Mouse (Mus musculus) megakaryocyte, embryonic 14.5 days (primary cell): Measurements from ENCODE around the gene Srbd1. TPM values are rescaled to one million over a fixed set of nuclear protein-coding genes. Genes with fewer than 3 reads are reported as not detected.

ENCODE experiments used
- H3K27me3 ChIP-seq: replicated peaks from 2 replicates; pipeline ENCODE3; 2012; ENCODE audit warnings: inconsistent platforms
- H3K36me3 ChIP-seq: replicated peaks from 2 replicates; pipeline ENCODE3; 2012; ENCODE audit warnings: low read length, inconsistent platforms, mixed read lengths
- H3K4me1 ChIP-seq: 2 replicates; pipeline ENCODE4 v1.6.1; 2012; ENCODE audit warnings: inconsistent platforms
- H3K4me3 ChIP-seq: replicated peaks from 2 replicates; pipeline ENCODE3; 2012; ENCODE audit warnings: moderate library complexity, mild to moderate bottlenecking, inconsistent platforms
- H3K9me3 ChIP-seq: 2 replicates; pipeline ENCODE4 v1.6.1; 2012; ENCODE audit warnings: inconsistent platforms
- FLI1 ChIP-seq: IDR thresholded peaks from 2 replicates; pipeline ENCODE4 v1.6.1; 2012; ENCODE audit warnings: low read length, inconsistent platforms, mixed read lengths
- GATA1 ChIP-seq: IDR thresholded peaks from 3 replicates; pipeline ENCODE4 v1.6.1; 2012; ENCODE audit warnings: mixed read lengths, low read length, inconsistent platforms, borderline replicate concordance
- polyA plus RNA-seq: library from polyadenylated mRNA; stranded (reverse); fragments of >175 nt; gene quantifications from 2 replicates; pipeline ENCODE4 v1.2.3, GENCODE M21; 2012; ENCODE audit warnings: low replicate concordance; ENCODE audit not compliant: insufficient read depth

Gene Srbd1
- polyA plus RNA-seq, 1 experiment, result 6.6 TPM

GRCm38 (mm10) chr17:86089893-86090588, 54.9 kb downstream of the Srbd1 start:
- peaks cover 11% of the 10 kb centered on the region for H3K4me1 ChIP-seq
- TF ChIP-seq GATA1 (no peak), FLI1 (no peak)
- no peak overlapping the region for H3K4me3 ChIP-seq
- no peaks in the 10 kb centered on the region for H3K9me3 ChIP-seq
- peaks cover 49% of the 10 kb centered on the region for H3K36me3 ChIP-seq
- H3K27me3 ChIP-seq, result no peaks in the 10 kb centered on the region

- peaks cover 41% of the 10 kb centered on the region for H3K36me3 ChIP-seq
- no peaks in the 10 kb centered on the region for H3K27me3 ChIP-seq
- TF ChIP-seq GATA1 (no peak), FLI1 (no peak)
- H3K4me1 ChIP-seq, result peaks cover 11% of the 10 kb centered on the region
- no peak overlapping the region for H3K4me3 ChIP-seq
- no peaks in the 10 kb centered on the region for H3K9me3 ChIP-seq
Measured at GRCm38 (mm10) chr17:86087922-86088321, 57.1 kb downstream of the Srbd1 start.

- TF ChIP-seq GATA1 (no peak), FLI1 (no peak)
- H3K4me3 ChIP-seq, result peak overlapping the region; percentile 42
- no peaks in the 10 kb centered on the region for H3K27me3 ChIP-seq
- peaks cover 8% of the 10 kb centered on the region for H3K4me1 ChIP-seq
- H3K9me3 ChIP-seq, result no peaks in the 10 kb centered on the region
- H3K36me3 ChIP-seq, result peaks cover 31% of the 10 kb centered on the region
Measured at GRCm38 (mm10) chr17:86086191-86086590, 58.8 kb downstream of the Srbd1 start.

GRCm38 (mm10) chr17:86083207-86083606, 61.8 kb downstream of the Srbd1 start:
- peaks cover 33% of the 10 kb centered on the region for H3K36me3 ChIP-seq
- TF ChIP-seq GATA1 (no peak), FLI1 (no peak)

GRCm38 (mm10) chr17:86078060-86078459, 66.9 kb downstream of the Srbd1 start:
- H3K9me3 ChIP-seq, result no peaks in the 10 kb centered on the region
- peaks cover 19% of the 10 kb centered on the region for H3K36me3 ChIP-seq
- TF ChIP-seq GATA1, result no peak
- TF ChIP-seq FLI1, result no peak
- H3K4me1 ChIP-seq, result peaks cover 8% of the 10 kb centered on the region; the same call in 1 of the 2 replicates
- no peaks in the 10 kb centered on the region for H3K27me3 ChIP-seq
- H3K4me3 ChIP-seq, result peak overlapping the region; percentile 33

More at GRCm38 (mm10) chr17:86083207-86083606, 61.8 kb downstream of the Srbd1 start:
- H3K4me3 ChIP-seq, result no peak overlapping the region
- peaks cover 9% of the 10 kb centered on the region for H3K4me1 ChIP-seq
- H3K9me3 ChIP-seq, result no peaks in the 10 kb centered on the region
- no peaks in the 10 kb centered on the region for H3K27me3 ChIP-seq

GRCm38 (mm10) chr17:86067444-86067843, 77.5 kb downstream of the Srbd1 start:
- Histone ChIP-seq H3K9me3 (no peaks in the 10 kb centered on the region), H3K4me3 (no peak overlapping the region), H3K4me1 (peaks cover 13% of the 10 kb centered on the region), H3K36me3 (no peaks in the 10 kb centered on the region), H3K27me3 (no peaks in the 10 kb centered on the region)
- TF ChIP-seq GATA1, result no peak
- TF ChIP-seq FLI1, result no peak

- H3K9me3 ChIP-seq, result no peaks in the 10 kb centered on the region
- H3K27me3 ChIP-seq, result no peaks in the 10 kb centered on the region
- TF ChIP-seq GATA1 (no peak), FLI1 (no peak)
- no peak overlapping the region for H3K4me3 ChIP-seq
- peaks cover 7% of the 10 kb centered on the region for H3K4me1 ChIP-seq
- H3K36me3 ChIP-seq, result no peaks in the 10 kb centered on the region
Measured at GRCm38 (mm10) chr17:86065833-86066232, 79.1 kb downstream of the Srbd1 start.

- Histone ChIP-seq H3K36me3 (peaks cover 8% of the 10 kb centered on the region), H3K27me3 (no peaks in the 10 kb centered on the region), H3K4me1 (peaks cover 7% of the 10 kb centered on the region), H3K9me3 (no peaks in the 10 kb centered on the region), H3K4me3 (no peak overlapping the region)
- no peak for TF ChIP-seq GATA1
- TF ChIP-seq FLI1, result no peak
Measured at GRCm38 (mm10) chr17:86063461-86063860, 81.5 kb downstream of the Srbd1 start.

- Histone ChIP-seq H3K4me3 (no peak overlapping the region), H3K27me3 (no peaks in the 10 kb centered on the region), H3K9me3 (no peaks in the 10 kb centered on the region), H3K36me3 (peaks cover 28% of the 10 kb centered on the region), H3K4me1 (peaks cover 7% of the 10 kb centered on the region)
- TF ChIP-seq FLI1 (no peak), GATA1 (no peak)
Measured at GRCm38 (mm10) chr17:86060911-86061310, 84.1 kb downstream of the Srbd1 start.

- Histone ChIP-seq H3K4me1 (peaks cover 15% of the 10 kb centered on the region), H3K9me3 (no peaks in the 10 kb centered on the region), H3K36me3 (peaks cover 26% of the 10 kb centered on the region), H3K27me3 (no peaks in the 10 kb centered on the region), H3K4me3 (no peak overlapping the region)
- TF ChIP-seq FLI1 (no peak), GATA1 (no peak)
Measured at GRCm38 (mm10) chr17:86040221-86040984, 104.6 kb downstream of the Srbd1 start.
